Mouse (Mus musculus): ENCODE results near the gene Elmod3.
A peak's percentile ranks its signal among the peaks of the same experiment; 100 is the strongest.

The Elmod3 gene

DNA sequence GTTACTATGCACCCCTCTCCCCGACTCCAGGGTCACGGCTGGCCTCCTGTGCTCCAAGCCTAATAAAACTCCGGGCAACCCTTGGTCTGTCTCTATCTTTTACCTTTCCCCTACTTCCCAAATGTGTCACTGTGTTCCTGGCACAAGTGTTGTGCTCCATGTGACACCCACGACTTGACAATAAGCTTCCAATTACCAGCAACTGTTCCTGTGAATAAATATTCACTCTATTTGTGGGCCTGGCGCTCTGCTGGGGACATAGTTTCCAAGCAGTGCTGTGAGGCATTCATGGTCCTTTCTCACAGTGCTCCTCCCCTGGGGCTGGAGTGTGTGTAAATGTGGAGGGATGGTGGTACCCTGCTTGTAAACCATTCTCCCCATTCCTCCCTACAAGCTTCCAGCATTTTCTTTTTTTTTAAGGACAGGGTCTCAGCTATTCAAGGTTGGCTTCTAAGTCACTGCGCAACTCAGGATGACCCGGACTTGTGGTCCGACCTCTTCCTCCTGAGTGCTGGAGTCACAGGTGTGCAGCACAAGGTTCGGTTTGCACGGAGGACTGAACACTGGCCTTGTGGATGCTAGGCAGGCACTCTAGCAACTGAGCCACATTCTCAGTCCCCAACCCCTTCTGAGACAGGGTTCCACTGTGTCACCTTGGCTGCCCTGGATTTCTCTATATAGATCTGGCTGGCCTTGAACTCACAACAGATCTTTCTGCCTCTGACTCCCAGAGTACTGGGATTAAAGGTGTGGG, 27.4 kb downstream of the Elmod3 start:
- no peak for DNase-seq (ENCODE audit: low read depth)

DNA sequence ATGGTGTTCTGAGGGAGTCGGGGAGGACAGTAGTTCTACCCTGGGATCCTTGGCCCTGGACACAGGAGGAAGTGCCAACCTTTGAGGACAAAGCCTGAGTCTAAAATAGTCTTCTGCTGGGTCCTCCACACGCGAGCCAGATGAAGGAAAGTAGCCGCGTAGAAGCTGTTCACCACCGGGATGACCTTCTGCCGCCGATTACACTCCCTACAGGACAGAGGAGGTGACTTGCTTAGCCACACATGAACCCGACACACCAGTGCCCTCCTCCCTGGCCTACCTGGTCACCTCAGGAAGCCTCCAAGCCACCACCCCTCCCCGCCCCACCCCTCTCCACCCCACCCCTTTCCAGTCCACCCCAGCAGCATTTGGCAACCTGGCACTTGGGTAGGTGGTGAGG, 29.5 kb downstream of the Elmod3 start:
- DNase-seq (ENCODE audit: low read depth): no peak

DNA sequence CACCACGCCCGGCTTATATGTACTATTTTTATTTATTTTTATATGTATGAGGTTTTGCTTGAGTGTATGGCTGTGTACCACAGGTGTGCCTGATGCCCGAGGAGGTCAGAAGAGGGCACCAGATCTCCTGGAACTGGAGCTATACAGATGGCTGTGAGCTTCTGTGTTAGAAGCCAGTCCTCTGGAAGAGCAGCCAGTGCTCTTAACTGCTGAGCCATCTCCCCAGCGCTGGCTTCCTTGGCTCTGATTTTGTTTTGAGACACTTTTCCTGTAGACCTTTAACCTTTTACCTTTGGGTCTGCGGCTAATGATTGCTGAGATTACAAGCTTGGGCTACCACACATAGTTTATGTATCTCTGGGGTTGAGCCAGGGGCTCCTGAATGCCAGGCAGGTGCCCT, 30.7 kb downstream of the Elmod3 start:
- DNase-seq (ENCODE audit: low read depth): no peak

DNA sequence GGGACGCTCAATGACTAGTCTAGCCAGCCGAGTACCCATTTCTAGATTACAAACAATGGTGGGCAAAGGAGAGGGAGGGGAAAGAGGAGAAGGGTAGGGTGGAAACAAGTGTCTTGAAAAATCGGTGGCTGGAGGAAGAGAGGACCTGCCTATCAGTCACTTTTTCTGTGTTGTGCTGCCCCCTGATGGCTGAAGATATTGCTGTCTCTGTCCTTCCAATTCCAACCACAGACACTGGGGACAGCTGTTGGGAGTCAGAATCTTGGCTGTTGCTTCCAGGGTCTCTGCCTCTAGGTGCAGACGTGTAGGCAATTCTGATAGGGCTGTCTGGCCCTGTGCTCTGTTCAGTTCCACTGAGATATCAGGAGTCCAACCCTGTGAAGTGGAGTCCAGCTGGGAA, 32.2 kb downstream of the Elmod3 start:
- peak; percentile 63 for DNase-seq (ENCODE audit: low read depth)

DNA sequence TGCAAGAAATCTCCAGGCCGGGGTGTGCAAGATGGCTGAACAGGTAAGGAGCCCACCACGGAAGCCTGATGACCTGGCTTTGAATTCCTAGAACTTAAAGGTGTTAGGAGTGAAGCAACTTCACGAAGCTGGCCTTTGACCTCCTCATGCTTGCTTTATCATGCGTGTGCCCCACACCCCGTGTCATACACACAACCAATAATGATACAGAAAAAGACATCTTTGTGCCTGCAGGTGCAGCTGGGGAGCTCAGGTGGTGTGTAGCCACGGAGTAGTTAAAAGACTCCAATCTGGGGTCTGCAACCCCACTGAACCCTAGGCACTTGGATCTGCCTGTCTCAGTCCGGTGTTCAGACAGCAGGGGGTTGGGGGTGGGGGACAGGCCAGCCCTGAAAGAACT, 32.7 kb downstream of the Elmod3 start:
- no peak for DNase-seq (ENCODE audit: low read depth)

DNA sequence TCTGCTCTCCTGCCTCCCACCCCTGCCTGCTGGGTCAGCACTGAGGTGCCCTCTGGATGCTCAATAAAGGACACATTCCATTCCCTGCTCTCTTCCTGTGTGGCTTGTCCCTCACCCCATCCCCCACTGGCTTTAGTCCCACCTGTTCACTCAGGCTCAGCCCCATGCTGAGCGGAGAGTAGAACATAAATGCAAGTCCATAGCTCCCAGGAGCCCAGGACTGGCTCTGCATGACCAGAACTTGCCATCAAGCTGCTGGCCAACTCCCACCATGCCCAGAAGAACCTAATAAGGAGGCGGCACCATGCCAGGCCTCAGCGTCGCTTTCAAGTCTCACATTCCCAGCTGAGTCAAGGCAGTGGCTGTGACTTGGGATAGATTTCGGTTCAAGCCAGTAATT, 35.3 kb downstream of the Elmod3 start:
- DNase-seq (ENCODE audit: low read depth): no peak

DNA sequence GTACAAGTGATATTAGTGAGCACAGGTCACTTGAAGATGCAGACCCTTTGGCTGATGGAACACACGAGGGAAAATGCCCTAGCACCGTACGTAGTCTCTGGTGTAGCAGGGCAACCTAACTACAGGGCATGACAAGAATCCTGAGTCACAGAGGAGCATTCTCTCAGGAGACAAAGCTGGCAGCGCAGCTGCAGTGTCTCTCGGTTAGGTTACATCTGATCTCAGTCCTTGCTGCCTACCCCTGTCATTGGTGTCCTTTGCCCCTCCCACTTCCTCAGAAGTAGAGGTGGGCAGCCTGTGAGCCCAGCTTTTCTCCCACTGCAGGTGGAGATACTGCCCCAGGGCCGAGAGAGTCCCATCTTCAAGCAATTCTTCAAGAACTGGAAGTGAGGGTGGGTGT, 35.7 kb downstream of the Elmod3 start:
- no peak for DNase-seq (ENCODE audit: low read depth)

DNA sequence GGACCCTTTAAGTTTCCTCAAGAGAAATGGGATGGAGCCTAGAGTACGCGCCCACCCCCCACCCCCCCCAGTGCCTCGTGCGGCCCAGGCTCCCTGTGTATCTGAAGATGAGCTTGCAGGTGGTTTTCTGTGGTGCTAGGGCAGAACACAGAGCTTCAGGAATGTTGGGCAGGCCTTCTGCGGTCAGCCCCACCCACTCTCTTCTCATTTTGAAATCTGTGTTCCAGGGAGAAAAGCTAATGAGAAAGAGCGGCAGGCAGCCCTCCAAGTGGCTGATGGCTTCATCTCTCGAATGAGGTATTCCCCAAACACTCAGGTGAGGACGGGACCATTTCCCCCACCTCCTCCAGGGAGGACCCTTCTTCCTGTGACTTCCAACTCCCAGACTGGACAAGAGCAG, 37.4 kb downstream of the Elmod3 start:
- DNase-seq (ENCODE audit: low read depth): no peak

DNA sequence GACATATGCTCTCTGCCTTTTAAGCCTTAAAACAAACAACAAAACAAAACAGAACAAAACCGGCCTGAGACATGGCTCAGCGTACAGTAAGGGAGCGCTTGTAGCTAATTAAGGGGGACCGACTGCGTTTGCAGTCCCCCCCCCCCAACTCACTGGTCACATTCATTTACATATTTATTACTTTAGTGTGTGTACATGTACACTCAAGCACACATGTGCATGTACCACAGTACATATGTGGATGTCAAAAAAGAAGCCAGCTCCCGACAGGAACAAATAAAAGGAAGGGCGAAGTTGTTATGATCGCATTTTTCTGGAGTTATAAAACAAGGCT, 45.2 kb downstream of the Elmod3 start:
- no peak for DNase-seq (ENCODE audit: low read depth)

DNA sequence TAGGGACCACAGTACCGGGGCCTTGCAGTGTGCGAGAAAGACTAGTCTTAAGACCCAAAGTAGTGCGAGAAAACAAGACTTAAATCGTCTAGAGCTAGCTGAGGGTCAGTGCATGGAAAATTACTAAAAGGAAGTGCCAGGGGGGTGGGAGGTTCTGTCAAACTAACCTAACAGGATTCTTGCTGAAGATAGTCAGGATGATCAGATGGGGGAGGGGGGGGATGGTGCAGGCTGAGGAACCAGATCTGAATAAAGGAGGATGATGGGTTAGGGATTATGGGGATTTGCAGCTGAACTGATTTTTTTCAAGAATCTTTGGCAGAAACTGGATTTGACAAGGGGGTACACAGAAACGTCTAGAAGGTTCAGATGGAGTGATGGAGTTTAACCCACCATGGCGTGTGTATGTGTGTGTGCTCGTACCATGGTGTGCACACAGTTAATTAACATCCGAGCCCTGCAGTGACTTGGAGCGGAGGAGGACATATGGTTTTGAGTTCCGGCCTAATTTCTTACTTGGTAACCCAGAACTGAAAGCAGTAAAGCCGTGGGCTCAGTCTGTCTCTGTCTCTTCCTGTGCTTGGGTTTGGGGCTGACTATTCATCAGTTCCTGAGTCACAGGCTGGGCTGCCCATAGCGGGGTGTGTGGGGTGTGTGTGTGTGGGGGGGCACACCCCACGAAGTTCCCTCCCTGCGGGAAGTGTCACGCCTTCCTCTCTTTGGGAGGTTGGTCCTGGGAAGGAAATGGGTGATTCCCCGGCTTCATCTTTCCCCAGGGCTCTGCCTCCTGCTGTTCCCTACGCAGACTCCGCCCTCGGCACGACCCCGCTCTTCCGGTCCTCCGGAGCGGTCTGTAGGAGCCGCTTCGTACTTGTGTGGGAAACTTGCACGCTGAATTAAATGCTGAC, 45.8 kb downstream of the Elmod3 start:
- peak; percentile 83 for DNase-seq (ENCODE audit: low read depth)

DNA sequence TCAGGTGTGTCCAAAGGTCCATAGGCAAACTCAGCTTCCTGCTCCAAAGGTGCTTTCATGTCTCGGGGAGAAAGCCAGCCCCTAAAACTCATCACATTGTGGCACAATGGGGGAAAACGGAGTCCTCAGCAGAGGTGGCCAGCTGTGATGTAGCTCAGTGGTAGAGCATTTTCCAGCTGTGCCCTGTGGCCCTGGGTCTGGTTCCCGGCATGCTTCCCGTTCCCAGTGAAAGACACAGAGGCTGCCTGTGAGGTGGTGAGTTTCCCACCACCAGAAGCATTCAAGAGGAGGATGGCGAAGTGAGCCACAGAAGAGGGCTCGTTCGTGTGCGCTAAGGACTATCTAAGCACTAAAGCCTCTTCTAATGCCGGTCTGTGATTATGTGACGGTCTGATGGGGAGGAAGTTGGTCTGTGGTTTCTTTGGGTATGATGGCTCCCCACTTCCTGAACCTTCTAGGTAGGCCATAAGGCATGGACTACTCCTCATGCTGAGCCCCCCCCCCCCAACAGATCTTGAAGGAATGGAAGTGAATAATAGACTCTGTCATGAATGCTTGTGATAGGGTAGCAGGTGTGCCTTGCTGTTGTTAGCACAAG, 47.6 kb downstream of the Elmod3 start:
- DNase-seq (ENCODE audit: low read depth): no peak

DNA sequence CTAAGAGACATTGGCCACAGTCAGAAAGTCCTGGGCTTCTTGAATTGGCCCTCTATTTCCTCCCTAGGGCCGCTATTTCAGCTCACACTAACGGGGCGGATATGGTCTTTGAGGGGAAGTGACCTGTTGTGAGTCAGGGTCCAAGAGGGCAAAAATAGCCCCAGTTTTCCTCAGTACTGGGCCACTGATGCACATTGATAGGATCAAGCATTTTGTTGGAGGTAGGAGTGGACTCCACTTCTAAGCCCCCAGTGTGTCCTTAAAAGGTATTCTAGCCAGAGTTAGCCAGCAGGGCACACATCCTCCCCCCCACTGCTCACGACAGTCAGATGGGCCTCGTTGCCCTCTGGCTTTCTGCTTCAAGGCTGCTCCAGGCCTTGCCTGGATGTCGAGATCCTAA, 48.2 kb downstream of the Elmod3 start:
- no peak for DNase-seq (ENCODE audit: low read depth)

DNA sequence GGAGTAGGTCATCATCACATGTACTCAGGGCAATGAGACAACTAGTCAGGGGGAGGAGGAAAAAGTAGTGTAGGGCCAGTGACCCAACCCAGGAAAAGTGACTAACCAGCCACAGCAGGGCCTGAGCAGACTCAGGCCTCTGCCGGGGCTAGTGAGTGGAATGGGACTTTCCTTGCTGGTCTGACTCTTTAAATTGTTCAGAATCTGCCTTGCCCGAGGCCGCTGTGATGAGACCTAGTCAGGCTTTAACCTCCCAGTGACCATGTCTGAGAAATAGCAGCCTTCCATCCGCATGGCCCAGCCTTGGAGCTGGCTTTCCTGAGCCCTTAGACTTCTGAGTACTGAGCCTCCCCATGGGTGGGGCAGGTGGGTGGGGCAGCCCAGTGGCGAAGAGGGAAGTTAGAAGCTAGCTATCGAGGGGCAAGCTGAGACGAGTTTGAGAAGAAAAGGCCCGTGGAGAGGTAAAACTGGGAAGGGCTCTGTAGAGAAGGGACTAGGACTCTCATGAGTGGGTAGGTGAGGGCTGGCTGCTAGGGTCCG, 49.1 kb downstream of the Elmod3 start:
- DNase-seq (ENCODE audit: low read depth): peak; percentile 82

DNA sequence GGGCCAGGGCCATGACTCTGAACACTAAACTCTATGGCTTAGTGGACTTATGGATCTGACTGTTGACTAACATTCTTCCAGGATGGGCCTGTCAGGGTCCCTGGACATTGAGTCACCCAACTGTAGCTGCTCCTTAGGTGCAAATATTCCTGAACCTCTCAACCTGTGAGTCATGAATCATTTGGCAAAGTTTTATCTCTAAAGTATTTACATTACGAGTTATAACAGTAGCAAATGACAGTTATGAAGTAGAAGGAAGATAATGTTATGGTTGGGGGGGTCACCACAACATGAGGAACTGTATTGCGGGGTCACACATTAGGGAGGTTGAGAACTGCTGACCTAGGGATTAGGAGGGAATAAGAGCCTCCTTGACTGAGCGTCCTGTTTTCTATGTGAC, 50.4 kb downstream of the Elmod3 start:
- DNase-seq (ENCODE audit: low read depth): no peak

DNA sequence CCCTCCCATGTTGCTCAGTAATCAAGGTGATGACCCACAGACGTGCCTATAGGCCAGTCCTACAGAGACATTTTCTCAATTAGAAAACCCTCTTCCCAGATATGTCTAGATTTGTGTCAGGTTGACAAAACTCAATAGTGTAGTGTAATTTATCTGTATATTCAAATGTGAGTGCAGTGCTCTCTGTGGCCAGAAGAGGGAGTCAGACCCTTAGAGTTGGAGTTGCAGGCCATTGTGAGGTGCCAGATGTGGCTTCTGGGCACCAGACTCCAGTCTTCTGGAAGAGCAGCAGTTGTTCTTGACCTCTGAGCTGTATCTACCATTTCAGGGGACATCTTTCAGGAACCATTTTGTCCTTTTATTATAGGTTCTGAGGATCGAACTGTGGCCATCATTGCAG, 51.1 kb downstream of the Elmod3 start:
- DNase-seq (ENCODE audit: low read depth): no peak

DNA sequence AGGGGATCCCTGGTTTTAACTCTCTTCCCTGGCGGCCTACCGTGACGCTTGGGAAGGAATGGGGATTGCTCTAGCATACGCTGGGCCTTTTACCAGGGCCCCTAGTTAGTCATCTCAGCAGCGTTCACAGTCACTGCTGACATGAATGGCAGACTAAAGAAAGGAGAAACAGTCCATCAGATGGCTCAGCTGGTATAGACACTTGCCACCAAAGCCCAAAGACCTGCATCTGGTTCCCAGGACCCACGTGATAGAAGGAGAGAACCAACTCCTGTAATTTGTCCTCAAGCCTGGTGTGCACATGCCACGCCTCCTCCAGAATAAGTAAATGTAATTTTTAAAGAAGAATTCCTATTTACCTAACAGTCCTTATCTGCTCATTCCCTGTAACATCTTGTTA, 52.8 kb downstream of the Elmod3 start:
- DNase-seq (ENCODE audit: low read depth): no peak

DNA sequence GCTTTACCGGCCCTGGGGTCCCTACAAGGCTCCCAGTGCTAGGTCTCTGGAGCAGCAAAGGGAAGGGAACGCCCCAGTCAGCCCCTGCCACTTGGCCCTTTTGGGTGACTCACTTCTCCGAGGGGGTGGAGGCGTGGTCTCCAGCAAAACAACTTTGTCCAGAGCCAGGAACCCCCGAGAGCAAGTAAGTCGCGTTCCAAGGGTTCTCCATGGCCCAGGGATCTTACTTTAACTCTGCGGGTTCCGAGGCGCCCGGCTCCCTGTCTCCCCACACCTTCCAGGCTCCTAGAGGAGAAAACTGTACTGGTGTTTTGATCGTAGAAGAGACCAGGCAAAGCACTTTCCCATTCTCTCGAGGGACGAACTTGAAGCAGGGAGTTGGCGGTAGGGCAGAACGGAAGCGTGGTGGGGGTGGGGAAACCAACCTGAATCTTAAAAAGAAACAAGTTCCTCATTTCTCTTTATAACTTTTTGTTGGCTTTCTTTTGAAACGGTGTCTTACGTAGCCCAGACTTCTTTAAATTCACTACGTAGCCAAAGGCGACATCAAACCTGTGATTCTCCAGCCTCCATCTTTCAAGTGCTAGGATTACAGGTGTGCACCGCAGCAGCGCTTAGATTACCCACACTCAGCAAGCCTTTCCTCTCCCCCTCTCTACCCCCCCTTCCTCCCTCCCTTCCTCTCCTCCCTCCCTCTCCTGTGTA, 53.8 kb downstream of the Elmod3 start, which contains the start of gene Capg:
Capg (plus strand) TSS at position 109 of the 705 bp plus-strand sequence.
- DNase-seq (ENCODE audit: low read depth): peak; percentile 81

DNA sequence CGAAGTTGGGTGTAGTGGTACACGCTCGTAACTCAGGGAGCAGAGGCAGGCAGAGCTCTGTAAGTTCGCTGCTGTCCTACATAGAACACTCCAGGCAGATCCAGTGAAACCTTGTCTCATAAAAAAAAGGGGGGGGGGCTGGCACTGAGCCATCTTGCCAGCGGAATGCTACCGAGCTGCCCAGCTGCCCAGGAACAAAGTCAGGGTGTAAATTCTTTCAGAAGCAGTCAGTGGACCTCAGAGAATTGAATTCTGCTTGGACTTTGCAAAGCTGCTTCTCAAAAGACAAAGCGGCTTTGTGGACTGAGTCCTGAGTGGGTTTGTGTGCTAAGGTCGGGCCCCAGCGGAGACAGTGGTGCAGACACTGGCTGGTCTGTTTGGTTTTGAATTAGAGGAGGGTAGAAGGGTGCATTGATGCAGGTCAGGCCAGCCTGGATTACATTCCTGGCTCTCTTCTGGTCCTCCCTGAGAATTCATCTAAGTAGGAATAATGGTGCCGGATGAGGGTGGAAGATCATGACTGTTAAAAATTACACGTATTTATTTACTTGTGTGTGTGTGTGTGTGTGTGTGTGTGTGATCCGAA, 54.9 kb downstream of the Elmod3 start:
- DNase-seq (ENCODE audit: low read depth): peak; percentile 66

DNA sequence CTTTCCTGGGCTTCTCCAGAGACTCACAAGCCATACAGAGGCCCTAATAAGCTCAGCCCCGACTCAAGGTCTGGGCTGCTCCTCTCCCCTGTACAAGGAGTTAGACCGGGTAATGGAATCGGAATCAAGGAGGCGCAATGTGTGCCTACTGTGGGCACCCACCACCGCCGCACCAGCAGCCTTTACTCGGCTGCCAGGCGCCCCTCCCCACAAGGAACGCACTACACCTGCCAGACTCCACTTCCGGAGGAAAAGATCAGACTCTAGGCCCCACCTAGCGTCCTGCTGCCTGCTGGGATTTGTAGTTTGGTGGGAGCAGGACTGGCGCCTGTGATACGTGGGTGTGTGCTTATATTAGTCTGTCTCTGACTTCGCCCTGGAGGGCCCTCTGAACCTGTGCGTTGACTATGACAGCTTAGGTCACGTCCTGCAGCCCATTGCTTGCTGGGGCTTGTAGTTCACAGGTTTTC, 59.6 kb downstream of the Elmod3 start:
- peak; percentile 61 for DNase-seq (ENCODE audit: low read depth)

DNA sequence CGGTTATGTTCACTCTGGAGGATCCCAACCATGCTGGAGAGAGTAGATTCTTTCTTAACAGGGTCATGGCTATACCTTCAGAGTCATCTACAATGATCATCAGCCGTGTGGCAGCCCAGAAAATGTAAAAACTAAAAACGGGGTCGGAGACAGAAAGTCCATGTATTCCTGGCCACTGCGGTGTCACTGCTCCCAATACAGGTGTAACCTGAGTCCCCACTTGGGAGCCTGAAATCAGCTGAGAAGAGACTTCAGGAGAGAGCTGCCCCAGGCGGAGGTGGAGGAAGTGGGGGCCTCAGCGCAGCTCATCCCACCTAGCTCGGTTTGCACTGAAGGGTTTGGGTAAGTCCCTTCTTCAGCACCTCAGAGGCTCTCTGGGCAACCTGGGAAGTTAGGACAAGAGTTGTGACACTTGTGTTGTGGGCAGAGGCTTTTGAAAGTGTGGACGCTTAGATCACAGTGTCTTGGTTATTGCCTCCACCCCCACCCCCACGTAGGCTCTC, 60.2 kb downstream of the Elmod3 start:
- DNase-seq (ENCODE audit: low read depth): no peak

DNA sequence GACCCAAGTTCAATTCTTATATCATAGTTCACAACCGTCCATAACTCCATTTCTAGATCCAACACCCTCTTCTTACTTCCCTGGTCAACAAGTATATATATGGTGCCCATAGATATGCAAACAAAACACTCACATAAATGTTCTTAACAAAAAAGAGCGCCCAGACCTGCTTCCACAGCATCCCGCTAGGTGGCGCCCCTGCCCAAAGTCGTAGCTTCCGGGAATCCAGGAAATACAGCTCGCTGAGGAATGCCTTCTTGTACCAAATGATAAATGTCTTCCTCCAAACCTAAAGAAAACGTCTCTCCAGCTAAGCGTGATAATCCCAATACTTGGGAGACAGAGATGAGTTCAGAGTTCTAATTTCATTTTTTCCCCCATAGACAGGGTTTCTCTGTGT, 63.0 kb downstream of the Elmod3 start:
- no peak for DNase-seq (ENCODE audit: low read depth)

Measured in fibroblast of lung, adult 2 months (primary cell).